Mouse (Mus musculus) liver, adult (tissue): Measurements from ENCODE around the gene Zscan20.

Experiments used
- GATA4 ChIP-seq: IDR thresholded peaks from 2 replicates; pipeline ENCODE4 v1.6.1; 2014; ENCODE audit warnings: mild to moderate bottlenecking, low read length; ENCODE audit not compliant: insufficient replicate concordance

Gene Zscan20

DNA sequence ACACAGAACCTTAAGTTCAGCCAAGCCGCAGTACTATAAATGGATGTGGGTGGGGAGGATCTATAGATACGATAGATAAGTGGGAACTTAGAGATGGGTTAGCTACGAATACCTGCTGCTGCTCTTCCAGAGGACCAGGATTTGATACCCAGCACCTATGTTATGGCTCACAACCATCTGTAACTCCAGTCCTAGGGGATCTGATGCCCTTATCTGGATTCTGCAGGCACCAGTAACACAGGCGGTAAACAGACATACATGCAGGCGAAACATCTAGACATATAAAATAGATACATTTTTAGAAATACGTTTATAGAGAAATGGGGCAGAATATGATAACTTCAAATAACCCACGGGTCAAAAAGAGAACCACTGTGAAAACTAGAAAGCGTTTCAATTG, 11.2 kb upstream of the Zscan20 start:
- no peak for TF ChIP-seq GATA4

DNA sequence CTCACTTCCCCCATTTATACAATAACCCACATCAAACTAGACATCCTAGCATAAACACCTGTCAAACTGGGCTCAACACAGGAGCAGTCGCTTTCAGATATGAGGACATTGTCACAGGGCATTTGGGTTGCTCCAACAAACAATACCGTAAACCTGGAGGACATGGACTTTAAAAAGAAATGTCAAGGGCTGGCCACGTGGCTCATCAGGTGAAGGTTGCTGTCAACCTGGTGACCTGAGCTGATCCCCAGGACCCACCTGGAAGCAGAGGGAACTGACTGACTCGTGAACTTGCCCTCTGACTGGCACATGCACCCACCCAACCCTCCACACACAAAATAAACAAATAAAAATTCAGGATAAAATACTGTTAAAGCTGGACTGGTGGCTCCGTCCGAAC, 10.7 kb upstream of the Zscan20 start:
- no peak for TF ChIP-seq GATA4

DNA sequence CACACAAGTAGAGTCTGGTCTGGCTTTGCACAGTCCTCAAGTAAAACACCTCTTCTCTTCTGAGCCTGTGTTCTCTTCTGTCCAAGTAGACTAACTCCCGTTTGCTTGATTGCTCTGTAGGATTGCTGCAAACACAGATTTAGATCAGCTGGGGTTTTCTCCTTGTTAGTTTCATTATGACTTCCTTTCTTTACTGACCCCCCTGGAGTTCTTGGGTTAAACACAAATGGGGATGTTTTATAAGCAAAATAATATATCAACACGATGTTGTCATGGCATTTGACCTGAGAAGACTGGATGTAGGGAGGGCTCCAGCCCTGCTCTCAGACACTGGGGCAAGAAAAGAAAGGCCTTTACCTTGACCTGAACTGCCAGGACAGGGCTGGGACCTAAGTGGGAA, 9.1 kb upstream of the Zscan20 start:
- no peak for TF ChIP-seq GATA4

DNA sequence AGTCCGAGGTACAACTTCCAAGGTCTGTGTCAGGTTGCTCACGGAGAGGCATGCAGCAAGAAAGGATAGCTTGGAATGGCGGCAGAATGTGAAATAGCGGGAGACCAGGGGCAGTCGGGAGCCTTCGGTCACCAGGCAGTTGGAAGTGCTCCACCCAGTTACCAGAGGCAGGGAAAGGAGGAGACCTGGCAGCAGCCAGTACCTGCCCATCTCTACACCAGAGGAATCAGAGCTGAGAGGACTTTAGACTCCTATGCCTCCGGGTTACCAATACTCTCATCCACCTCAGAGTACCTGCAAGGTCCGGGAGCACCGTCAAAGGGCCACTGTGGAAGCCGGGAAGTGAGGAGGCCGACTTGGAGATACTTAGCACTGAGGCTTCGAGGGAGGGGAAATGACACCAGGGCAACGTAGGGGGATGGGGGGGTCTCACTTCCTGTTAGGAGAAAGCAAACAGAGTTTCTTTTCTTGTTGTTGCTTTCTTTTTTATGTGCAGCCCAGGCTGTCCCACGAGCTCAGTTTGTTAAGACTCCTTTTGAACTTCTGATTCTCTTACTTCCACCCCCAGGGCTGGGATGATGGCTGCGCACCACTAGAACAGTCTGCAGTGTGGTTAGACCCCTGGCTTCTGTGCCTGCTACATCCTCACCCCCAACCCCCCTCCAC, 8.5 kb upstream of the Zscan20 start, which contains the start of gene Tlr12:
Tlr12 (minus strand) TSS at position 374 of the 666 bp plus-strand sequence.
- no peak for TF ChIP-seq GATA4

DNA sequence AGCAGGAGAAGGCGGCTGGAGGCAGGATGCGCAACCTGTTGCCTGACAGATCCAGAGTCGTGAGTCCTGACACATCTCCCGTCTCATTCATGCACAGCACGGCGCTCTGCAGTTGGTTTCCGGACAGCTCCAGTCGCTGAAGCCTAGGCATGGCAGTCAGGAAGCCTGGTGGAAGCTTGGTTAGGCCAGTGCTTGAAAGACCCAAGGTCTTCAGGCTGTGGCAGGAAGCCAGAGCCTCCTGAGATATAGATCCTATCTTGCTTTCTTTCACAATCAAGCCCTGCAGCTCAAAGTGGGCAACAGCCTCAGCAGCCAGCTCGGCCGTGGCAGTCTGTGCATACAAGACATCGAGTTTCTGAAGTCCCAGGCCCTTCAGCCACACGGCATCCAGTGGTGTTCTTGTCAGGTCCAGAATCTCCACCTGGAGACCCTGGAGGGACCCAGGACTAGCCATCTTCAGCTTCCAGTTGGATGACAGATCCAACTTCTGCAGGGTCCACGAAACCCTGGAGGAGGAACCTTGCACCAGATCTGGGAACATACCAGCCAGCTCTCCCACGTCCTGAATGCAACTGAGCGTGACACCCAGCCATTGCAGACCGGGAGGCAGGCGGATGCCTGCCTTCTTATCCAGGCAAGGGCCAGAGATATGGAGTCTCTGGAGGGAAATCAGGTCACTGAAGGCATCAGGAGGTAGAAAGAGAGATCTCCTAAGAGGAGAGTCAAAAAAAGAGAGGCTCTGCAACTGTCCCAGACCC, 7.6 kb upstream of the Zscan20 start:
- no peak for TF ChIP-seq GATA4

DNA sequence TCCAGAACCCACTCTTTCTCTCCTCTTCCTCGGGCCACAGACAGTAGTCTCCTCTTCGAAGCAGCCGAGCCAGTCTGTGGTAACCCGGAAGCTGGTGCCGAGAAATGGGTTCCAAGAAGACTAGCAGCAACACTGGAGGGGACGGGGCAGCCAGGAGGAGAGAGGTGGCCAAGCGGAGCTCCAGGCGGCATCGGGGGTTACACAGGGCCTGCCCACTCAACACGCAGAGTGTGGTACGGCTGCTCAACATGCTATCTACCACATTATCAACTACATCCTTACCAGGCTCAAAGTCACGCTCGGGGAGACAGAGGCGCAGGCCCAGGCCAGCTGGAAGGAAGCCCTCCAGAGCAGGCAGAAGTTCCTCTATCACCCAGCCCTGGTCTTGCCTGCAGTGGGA, 5.9 kb upstream of the Zscan20 start:
- TF ChIP-seq GATA4, result no peak

DNA sequence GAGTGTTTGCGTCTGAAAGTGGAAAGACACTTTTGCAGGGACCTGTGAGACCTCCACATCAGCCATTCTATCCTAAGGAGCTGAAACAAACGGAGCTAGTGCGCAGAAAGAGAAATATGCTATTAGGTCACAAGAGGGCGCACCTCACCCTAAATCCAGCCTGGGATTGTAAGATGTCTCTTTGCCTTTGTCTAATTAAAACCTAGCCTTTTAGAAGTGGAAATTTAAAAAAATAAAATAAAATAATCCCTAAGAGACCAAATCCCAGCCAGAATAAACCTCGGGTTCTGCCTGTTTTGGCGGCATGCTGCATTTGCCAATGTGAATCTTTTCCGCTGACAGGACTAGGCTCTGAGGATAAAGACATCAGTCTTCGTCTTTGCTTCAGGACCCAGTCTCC, 3.4 kb upstream of the Zscan20 start:
- TF ChIP-seq GATA4, result no peak

DNA sequence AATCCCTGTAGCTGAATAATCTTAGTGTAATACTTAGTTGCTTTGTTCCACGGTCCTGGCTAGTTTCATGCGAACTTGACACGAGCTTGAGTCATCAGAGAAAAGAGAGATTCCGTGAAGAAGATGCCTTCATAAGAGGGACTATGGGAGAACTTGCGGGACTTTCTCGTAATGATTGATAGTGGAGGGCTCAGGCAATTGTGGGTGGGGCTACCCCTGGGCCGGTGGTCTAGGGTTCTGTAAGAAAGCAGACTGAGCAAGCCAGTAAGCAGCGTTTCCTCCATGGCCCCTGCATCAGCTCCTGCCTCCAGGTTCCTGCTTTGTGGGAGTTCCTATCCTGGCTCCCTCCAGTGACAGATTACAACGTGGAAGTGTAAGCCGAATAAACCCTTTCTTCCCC, 808 bp upstream of the Zscan20 start:
- no peak for TF ChIP-seq GATA4

DNA sequence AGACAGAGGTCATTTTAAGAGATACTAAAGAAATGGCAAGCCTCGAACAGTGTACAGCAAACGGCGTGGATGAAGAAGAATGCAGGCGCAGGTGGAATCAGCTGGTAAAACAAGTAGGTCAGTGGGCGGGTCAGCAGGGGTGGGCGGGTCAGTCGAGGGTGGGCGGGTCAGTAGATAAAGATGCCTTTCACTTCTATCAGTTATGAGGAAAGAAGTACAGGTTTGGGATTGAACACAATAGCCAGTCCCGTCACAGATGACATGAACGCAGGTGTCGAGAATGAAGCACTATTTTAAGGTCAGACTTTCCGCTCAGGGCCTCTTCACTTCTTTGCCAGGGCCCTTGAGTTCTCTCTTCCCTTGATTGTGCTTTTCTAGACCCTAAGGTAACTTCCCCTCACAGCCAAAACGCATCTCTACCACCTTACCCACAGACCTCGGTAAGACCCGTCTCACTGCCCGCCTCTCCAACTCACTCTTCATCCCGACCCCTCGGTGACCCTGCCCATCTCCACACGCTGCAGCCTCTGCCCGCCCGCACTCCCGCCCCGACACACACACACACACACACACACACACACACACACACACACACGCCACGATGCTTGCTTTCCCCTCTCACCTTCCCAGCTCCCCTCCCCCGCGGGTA, 498 bp downstream of the Zscan20 start:
- TF ChIP-seq GATA4, result no peak

DNA sequence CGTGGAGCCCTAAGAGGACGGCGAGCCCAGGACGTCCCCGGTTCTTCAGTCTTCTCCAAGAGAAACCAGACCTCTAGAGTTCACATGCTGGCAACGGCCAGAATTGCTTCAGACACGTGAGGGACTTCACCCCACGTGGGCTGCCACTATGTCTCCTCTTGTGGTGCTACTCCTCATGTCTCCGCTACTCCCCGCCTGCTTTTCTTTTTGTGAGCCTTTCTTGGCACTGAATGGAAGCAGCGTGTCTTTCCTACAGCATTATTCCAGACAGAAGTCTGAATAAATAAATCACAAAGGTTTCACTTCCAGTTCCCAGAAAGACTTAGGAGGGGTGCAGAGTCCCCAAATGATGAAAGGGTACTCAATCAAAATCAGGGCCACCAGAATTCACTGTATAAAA, 2.2 kb downstream of the Zscan20 start:
- no peak for TF ChIP-seq GATA4

DNA sequence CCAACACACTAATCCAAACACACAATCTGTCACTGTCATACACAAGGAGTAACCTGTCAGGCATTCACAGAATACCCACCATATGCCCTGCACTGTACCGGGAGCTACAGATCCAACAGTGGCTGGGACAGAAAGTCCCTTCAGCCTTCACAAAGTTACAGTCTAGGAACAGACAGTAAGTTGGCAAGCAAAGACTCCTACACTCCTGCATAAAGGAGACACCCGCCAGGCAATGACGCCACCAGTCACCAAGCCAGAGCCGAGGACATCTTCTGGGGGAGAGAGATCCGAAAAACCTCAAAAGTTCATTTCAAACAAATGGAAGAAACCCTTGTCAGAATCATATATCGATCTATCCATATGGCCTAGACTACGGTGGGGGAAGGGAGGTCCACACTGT, 3.3 kb downstream of the Zscan20 start:
- TF ChIP-seq GATA4, result no peak

DNA sequence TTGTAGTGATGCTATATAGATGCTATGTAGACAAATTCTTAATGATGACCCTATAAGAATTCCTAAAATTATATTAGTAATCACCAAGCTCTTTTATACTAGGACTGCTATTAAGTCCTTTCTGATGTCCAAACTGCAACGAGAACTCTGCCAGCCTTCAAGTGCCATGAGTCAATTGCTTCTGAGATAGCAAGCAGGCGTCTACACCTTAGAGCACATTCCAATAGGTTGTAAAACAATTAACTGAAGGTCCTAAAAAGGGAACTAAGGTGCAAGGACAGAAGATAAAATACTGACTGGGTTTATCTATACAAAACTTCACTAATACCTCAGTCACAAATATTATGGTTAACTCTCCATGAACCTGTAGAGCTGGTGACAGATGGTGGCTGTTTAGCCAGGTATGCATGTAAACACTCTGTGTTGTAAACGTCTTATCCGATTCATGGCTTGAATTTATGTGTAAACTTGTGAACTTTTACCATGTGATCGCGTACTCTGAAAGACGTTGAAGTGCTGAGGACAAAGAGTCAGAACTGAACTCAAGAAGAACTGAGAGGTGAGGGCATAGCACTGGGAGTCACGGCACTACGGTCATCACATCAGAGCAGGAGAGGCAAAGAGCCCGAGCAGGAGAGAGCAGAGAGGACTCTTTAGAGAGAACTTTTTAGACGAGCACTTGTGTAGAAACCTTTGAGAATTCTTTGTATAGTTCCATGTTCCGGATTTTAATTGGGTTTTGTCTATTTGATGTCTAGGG, 11.9 kb downstream of the Zscan20 start:
- no peak for TF ChIP-seq GATA4

DNA sequence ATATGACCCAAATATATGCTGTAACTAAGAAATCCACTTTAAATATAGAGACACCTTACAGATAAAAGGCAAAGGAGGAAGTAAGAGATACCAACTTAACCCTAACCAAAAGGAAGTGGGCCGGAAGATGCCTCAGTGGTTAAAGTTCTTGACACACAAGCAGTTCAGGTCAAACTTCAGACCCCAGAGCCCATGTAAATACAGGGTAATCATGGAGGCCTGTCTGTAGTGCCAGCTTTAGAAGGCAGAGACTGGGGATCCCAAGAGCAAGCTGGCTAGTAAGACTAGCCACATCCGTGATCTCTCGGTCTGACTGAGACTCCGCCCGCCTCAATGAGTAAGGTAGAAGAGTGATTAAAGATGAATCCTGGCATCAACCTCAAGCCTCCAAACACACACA, 15.8 kb downstream of the Zscan20 start:
- TF ChIP-seq GATA4, result no peak

DNA sequence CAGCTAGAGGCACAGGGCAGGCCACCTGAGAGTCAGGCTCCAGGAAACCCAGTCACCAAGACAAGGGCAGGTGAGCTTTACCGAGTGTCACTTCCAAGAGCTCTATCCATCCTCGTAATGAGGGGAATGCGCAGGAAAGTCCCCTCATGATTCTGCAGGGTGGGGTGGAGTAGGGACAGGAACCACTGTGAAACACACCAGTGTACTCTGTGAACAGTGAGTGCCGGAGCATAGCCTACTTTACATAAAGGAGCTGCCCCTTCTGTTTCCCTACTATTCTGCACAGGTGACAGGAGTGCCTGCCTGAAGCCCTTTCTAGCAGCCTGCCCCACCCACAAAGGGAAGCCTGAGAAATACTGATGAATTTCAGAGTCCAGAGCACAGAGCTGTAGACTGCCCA, 16.6 kb downstream of the Zscan20 start:
- no peak for TF ChIP-seq GATA4

DNA sequence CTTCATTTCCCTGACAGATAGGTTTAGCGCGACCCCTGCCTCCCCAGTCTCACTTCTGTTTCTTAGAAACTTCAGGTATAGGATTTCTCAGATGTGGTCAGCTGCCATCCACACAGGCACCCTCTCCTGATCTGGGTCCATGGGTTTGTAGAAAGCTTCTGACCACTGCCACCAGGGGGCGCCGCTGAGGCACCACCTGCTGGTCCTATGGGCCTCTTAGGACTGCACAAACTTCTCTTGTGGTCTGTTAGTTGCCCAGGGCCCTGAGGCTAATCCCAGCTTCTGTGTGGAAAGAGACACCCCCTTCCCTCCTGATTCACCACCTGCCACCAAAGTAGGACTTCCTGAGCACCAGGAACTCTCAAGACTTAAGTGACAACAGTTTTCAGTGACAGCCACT, 30.7 kb downstream of the Zscan20 start:
- TF ChIP-seq GATA4, result no peak

DNA sequence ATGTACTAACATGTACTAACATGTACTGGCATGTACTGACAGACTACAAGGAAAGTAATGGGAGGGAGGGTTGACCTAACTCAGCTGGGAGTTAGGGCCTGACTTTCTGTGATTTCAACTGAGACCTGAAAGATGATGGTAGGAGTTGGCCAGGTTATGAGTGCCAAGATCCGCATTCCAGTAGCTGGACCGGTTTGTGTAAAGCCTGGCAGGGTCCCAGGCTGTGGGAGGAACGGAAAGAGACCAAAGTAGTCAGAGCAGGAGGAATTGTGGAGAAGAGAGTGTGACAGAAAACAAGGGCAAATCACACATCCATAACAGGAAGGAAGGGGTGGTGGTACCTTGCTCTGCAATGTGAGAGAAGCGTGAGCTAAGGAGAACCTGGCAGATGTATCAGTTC, 34.1 kb downstream of the Zscan20 start:
- TF ChIP-seq GATA4, result no peak

DNA sequence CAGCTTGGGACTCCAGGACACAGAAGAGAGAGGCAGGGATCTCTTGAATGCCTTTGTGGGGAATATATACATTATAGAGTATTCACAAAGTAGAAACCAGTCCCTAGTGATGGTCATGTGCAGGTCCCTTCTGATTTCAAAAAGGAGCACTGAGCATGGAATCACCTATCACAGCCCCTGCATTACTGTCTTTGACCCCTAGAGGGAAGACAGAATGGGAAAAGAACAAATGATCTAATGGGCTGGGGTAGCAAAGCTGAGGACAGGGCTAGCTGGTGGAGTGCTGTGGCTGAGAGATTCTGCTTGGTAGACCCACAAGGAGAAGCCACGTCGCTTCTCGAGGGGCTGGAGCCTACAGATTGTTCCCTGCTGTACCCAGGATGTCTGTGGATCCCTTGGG, 49.6 kb downstream of the Zscan20 start:
- TF ChIP-seq GATA4, result no peak
